Mouse (Mus musculus) embryonic fibroblast, embryonic 13.5 days (primary cell): ENCODE measurements at regions not wholly inside any gene's neighbourhood (a gene's known extent, or its start where the extent isn't known, plus 50 kb on each side); places are given as distances from the start of the nearest gene placed in this dataset.

Source experiments
- H3K27ac ChIP-seq: 2 replicates; pipeline ENCODE4 v1.5.1; 2012; ENCODE audit warnings: low read length, control low read depth, inconsistent platforms; ENCODE audit not compliant: insufficient read depth
- H3K4me1 ChIP-seq: 2 replicates; pipeline ENCODE4 v1.6.1; 2011; ENCODE audit warnings: low read length; ENCODE audit not compliant: control insufficient read depth, insufficient read depth
- H3K4me3 ChIP-seq: 2 replicates; pipeline ENCODE4 v1.5.1; 2011; ENCODE audit warnings: mild to moderate bottlenecking, control low read depth, low read length; ENCODE audit not compliant: insufficient read depth
- CTCF ChIP-seq: IDR thresholded peaks from 2 replicates; pipeline ENCODE4 v1.5.1; 2011; ENCODE audit warnings: mild to moderate bottlenecking, control low read depth, low read length, moderate library complexity, borderline replicate concordance; ENCODE audit not compliant: insufficient read depth
- POLR2A ChIP-seq: IDR thresholded peaks from 2 replicates; pipeline ENCODE4 v1.6.1; 2011; ENCODE audit warnings: low read depth, mild to moderate bottlenecking, control low read depth, low read length, moderate library complexity

DNA sequence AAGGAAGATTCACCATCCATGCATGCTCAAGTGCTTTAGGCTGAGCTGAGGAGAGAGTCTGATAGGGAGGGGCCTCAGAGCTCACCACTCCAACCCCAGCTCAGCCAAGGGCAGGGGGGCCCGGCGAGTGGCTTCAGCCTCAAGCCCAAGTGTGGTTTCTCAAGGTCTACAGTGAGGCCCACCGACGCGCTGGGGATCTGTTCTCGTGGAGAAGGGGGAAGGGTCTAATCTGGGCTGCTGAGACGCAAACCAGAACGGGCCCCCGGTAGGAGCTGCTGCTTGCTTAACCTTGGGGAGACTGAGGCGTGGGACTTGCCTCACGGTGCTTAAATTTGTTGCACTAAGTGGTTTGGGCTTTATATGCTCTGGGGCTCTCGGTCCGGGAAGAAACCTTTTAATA lies 70.9 kb downstream of the Asb1 start:
- Histone ChIP-seq H3K4me3 (no peak overlapping the region), H3K4me1 (peaks cover 8% of the 10 kb centered on the region), H3K27ac (no peak overlapping the region)
- no peak for TF ChIP-seq POLR2A
- no peak for TF ChIP-seq CTCF

DNA sequence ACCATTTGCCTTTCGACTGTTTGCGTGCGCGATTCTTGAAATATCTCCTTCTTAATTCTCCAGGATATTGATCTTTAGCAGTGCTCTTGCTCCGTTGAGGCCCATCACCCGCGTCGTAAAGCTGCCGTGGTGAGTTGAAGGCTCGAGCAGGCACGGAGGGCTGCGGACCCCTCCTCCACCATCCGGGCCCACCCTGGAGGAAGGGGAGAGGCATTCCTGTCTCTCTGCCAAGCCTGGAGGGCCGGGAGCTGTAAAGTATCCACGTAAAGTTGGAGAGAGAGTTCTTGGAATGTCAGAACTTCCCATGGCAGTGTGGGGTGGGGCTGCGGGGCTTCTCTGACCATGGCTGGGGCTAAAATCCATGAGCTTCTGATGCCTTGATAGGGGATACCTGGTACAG lies 71.3 kb downstream of the Asb1 start:
- no peak overlapping the region for H3K4me3 ChIP-seq
- no peak for TF ChIP-seq POLR2A
- no peak for TF ChIP-seq CTCF
- peaks cover 8% of the 10 kb centered on the region for H3K4me1 ChIP-seq
- H3K27ac ChIP-seq: no peak overlapping the region

DNA sequence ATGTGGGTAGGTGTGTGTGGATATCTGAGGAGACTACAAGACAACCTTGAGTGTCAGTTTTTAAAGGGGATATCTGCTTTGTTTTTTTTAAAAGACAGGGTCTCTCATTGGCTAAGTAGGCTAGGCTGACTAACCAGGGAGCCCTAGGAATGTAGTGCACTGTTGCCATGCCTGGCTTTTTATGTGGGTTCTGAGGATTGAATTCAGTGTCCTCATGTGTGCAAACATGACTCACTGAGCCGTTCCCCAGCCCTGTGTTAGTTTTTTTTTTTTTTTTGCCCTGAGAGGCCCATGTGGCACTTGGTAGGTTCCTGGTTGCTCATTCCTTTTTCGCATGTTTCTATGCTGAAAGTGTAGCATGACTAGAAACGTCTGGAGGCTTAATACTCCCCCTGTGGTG lies 72.6 kb downstream of the Asb1 start:
- Histone ChIP-seq H3K27ac (peak overlapping the region; percentile 23; the same call in 1 of the 2 replicates), H3K4me3 (no peak overlapping the region), H3K4me1 (peaks cover 8% of the 10 kb centered on the region)
- TF ChIP-seq CTCF (no peak), POLR2A (no peak)

DNA sequence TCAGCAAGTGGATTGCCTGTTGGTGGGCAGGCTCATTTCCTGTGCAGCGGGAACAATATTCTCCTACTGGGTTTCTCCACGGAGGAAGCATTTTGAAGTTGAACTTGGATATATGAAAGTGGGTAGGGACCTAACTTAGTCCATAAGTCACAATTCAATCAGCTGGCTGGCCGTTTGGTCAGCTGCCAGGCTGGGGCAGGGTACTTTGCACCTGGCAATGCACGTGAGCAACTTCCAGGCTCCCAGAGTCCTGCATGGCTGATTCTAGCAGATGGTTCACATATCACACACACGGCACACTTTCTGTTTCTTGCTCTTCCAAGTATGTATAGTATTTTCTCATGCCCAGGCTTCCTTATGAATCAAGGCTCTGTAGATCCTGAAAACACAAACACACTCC lies 75.1 kb downstream of the Asb1 start:
- Histone ChIP-seq H3K27ac (no peak overlapping the region), H3K4me1 (peaks cover 8% of the 10 kb centered on the region), H3K4me3 (no peak overlapping the region)
- TF ChIP-seq POLR2A: no peak
- TF ChIP-seq CTCF: no peak

DNA sequence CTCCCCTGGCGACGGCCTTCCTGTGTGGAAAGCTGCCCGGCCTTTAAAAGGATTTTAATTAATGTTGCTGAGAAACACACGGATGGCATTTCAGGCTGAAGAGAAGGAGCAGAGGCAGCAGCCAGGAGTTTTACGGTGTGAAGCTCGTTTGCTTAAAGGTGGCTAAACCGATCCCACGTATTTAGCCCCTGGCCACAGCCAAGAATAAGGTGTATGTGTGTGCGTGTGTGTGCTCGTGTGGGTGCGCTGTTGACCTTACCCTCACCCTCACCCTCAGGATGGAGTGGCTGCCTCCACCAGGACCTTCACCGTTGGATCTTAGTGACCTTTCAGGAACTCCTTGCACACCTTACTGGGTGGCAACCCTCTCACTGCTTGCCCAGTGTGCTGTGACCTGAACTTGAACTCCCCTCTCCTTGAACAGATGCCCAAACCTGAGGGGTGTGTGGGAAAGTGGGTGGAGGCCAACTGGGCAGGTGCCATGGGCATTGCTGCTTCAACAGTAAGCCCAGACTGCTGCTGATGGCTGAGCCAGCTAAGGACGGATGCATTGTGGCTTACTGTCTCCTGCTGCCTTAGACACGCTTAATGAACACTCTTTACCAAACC lies 78.3 kb downstream of the Asb1 start:
- Histone ChIP-seq H3K4me3 (no peak overlapping the region), H3K27ac (no peak overlapping the region), H3K4me1 (no peaks in the 10 kb centered on the region)
- TF ChIP-seq POLR2A (no peak), CTCF (no peak)

DNA sequence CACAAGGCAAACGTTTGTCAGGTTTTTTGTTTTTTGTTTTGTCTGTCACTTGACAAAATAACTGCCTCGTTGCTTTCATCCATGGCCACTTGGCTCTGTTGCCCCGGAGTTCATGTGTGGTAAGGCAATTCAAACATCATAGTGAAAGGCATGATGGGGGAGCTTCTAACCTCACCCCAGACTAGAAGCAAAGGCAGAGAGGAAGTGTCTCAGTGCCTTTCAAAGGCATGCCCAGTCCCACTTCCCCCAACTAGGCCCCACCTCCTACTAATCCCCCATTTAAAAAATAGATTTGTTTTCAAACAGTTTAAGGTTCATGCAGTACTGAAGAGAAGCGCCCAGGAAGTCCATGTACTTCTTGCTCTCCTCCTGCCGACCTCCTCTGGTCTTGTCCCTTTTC lies 80.8 kb downstream of the Asb1 start:
- H3K27ac ChIP-seq: no peak overlapping the region
- TF ChIP-seq POLR2A (no peak), CTCF (no peak)
- no peaks in the 10 kb centered on the region for H3K4me1 ChIP-seq
- no peak overlapping the region for H3K4me3 ChIP-seq

DNA sequence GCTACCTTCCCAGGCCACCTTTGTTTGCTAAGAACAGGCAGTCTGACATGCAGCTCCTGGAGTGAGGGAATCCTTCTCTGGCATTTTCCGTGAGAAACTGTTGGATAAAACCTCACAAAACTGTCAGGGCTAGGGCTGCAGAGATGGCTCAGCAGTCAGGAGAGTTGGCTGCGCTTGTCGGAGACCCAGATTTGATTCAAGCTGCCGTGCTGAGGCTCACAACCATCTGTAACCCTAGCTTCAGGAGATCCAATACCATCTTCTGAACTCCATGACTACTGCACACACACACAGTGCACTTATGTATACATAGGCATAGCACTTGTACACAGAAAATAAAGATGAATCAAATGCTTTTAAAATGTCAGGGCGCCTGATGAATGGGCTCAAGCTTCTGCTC lies 82.5 kb downstream of the Asb1 start:
- H3K4me1 ChIP-seq: no peaks in the 10 kb centered on the region
- H3K27ac ChIP-seq: no peak overlapping the region
- no peak overlapping the region for H3K4me3 ChIP-seq
- TF ChIP-seq CTCF (no peak), POLR2A (no peak)

DNA sequence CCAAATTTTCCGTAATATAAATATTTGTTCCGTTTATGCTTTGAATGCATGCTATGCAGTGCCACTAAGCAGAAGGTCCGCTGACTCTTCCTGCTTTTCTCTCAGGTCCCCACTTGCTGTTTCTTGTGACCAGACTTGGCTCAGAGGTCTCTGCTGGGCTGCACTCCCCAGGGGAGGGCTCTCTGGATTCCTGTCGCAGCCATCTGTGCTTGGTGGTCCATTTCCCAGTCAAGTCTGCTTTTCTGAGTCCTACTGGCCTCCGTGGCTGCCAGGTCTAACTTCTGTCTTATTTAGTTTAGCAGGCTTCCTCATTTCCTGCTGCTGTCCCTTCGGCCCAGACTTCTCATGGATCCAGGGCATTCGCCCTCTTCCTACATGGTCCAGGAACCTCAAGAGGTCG lies 83.7 kb downstream of the Asb1 start:
- no peak overlapping the region for H3K27ac ChIP-seq
- no peaks in the 10 kb centered on the region for H3K4me1 ChIP-seq
- H3K4me3 ChIP-seq: no peak overlapping the region
- no peak for TF ChIP-seq POLR2A
- no peak for TF ChIP-seq CTCF

DNA sequence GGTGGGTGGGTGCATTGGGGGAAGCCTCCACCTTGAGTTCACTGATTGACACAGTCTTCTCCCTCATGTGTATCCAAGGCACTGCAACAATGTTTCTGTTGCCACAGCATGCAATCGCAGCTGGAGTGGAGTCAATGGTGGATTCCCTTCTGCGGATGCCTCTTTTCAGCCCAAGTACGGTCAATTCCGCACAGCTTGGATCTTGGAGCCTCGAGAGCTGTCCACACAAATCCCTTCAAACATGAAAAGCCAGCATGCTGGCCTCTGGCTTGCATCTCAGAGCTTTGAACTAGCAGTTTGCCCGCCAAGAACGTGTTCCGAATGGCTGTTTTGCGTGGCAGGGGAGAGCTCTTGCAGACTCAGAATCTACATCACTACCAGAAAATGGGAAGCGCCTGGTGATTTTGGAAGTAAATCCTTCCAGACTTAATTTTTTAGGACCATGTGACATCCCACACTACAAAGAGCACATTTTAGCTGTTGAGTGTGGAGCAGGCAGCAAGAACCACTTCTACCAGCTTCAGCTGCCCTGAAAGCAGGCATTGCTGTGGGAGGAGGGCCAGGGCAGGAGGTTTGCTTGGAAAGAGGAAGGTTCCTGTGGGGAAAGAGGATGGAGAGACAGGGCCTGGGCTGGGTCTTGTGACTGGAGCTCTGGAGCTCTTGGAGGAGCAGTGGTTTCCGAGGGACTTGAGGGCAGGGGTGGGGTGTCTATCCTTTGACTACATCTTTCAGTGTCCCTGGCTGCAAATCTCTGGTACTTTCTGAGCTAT lies 84.4 kb downstream of the Asb1 start:
- H3K27ac ChIP-seq: no peak overlapping the region
- no peak for TF ChIP-seq CTCF
- TF ChIP-seq POLR2A: no peak
- H3K4me1 ChIP-seq: no peaks in the 10 kb centered on the region
- no peak overlapping the region for H3K4me3 ChIP-seq

DNA sequence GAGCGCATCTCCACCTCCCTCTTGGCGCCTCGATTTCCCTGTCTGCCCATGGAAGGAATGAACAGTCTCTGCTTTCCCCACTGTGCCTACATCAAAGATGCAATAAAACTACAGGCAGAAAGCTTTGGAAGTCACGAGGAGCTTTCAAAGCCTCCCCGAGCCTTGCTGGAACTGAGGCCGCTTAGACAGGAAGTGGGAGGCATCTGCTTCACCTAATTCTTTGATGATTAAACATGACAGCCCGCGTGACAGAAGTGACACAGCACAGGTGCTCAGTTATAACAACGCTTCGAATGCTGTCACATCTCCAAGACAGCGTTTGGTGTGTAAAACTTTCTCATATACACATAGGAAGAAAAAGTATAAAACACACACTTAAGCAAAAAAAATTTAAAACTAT lies 85.7 kb downstream of the Asb1 start:
- TF ChIP-seq POLR2A: no peak
- TF ChIP-seq CTCF: no peak
- Histone ChIP-seq H3K27ac (no peak overlapping the region), H3K4me3 (no peak overlapping the region), H3K4me1 (no peaks in the 10 kb centered on the region)
